Mouse (Mus musculus): ENCODE data around the gene Igfbp1.
"Not testable (repeated sequence)": the region's sequence is repeated elsewhere in the genome, so short reads cannot be mapped to it uniquely, and the experiment has no call there.

Gene Igfbp1

GRCm38 (mm10) chr11:7194432-7195311, 2.9 kb upstream of the Igfbp1 start:
- no peak for DNase-seq (ENCODE audit: low read depth, low spot score)

DNA sequence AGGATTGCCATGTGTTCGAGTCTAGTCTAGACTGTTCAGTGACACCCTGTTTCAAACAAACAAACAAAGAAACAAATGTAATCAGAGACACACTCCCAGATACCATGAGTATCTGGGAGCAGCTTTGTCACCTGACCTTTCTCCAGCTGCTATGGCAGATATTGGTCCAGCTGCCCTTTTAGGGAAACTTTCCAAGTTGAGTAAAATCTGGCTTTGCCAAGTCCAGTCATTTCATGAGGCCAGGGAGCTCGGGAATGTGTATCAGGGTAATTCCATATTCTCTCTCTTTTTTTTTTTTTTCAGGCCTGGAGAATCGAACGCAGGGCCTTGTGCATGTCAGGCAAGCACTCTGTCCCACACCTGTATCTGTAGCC, 2.3 kb upstream of the Igfbp1 start:
- DNase-seq (ENCODE audit: low read depth, low spot score) = no peak

DNA sequence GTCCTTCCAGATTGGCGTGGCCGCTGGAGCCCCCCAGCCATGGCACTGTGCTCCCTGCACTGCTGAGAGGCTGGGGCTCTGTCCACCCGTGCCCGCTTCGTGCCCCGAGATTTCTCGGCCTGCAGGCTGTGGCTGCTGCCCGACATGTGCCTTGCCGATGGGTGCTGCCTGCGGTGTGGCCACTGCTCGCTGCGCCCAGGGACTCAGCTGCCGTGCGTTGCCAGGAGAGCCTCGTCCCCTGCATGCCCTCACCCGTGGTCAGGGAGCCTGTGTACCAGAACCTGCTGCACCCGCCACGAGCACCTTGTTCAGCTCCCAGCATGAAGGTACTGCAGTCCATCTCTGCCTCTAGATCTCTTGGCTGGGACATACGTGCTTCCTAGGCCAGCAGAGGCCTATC, 424 bp downstream of the Igfbp1 start:
- no peak for DNase-seq (ENCODE audit: low read depth, low spot score)

DNA sequence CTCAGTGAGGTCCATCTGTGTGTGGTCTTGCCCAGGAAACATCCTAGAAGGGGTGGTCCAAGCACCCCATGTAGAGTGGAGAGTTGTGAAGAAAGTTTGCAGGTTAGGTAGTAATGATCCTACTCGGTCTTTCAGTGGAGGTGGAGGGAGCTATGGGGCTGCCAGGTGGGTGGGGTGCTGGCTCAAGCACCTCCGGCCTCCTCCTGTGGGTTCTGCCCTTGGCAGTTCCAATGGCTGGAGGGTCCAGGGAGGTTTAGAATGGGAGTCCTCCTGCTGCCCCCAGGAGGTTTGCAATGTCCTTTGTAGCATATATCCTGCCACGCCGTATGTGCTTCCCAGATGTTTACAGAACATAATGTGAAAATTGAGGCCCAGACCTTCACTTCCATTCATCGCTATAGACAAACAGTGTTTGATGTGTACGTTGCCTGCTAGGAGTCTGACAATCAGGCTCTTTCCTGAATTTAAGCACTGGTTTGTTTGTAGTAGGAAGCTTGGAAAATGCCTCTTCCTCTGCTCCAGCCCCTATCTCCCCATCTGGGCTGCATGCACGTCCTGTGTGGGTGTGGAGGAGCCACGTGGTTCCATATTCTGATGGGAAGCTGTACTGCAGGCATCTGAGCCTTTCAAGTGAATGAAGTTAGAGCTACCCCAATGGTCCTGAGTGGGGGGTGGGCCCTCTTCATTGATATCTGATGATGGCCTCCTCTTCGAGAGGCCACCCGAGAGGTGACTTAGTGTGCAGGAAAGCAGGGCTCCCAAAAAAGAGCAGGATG, 1.1 kb downstream of the Igfbp1 start:
- no peak for DNase-seq (ENCODE audit: low read depth, low spot score)

DNA sequence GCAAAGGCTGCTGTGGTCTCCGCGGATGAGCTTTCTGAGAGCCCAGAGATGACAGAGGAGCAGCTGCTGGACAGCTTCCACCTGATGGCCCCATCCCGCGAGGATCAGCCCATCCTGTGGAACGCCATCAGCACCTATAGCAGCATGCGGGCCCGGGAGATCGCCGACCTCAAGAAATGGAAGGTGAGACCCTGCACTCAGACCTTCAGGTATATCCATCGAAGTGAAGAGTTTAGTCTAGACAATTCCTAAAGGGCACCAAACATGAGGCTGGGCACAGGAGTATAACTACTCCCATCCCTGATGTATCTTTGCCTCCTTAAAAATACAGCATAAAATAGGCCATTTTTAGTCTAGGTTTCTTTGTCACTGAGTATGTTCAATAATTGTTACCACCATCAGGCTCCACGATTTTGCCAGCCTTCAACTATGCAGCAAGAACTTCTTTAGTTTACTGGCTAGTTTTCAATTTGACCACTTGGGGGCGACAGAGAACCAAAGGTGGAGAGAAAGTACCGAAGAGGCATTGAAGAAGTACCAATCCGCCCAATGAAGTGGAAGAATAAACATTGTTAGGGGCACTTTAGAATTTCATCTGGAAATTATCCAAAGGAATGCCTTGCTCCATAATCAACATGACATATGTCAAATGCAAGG, 2.3 kb downstream of the Igfbp1 start:
- DNase-seq (ENCODE audit: low read depth, low spot score) = peak; percentile 69

DNA sequence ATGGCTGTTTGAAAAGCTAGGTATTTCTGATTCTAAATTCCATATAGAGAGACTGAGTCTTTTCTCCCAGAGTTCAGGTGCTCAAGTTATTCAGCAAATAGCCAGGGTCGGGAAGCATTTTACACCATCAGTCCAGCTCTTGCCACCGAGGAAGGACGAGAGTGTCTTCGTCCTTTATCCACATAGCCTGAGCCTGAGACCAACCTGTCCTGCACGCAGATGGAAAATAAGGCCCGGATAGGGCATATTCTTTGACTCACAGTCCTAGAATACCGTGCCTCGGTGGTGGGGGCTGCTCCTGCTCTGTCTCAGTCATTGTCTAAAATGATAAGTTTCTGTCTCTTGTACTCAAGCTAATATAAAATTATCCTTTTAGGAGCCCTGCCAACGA, 2.8 kb downstream of the Igfbp1 start:
- DNase-seq (ENCODE audit: low read depth, low spot score) = no peak

DNA sequence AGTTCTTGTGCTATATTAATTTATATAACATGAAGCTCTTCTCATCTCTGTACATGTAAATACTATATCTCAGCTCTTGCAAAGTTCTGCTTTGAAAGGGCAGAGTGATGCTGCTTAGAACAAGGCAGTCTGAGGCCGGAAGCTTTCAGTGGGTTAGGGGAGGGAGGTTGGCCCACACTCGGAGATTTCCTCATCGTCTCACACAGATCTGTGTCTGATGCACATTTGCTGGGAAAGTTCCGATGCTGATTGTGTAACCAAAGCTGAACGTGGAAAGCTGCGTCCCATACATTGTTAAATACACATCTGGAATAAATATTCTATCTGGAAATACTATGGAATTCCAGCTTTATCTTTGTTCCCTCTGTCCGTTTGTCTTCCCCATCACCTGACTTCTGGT, 4.6 kb downstream of the Igfbp1 start:
- DNase-seq (ENCODE audit: low read depth, low spot score) = no peak

GRCm38 (mm10) chr11:7203846-7204245, 6.3 kb downstream of the Igfbp1 start:
- no peak for DNase-seq (ENCODE audit: low read depth, low spot score)

GRCm38 (mm10) chr11:7210343-7210742, 12.8 kb downstream of the Igfbp1 start:
- DNase-seq (ENCODE audit: low read depth, low spot score) = peak; percentile 93

DNA sequence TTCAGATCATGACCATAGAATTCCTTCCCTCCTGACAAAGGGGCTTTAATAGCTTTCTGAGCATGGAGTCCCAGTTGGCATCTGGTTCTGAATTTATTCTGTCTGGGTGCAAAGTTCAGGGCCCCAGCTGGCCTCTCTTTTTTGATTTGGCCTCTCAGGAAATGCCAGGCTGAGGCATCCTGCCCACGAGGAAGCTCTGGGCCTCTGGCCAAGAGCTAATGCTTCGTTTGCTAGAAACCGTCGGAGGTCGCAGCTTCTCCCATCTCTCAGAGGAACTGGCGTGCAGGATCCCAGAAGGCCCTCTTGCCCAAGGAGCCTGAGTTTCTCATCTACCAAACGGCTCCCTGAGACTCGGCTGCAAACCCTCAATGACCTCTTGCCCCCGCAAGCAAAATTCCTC, 13.6 kb downstream of the Igfbp1 start:
- DNase-seq (ENCODE audit: low read depth, low spot score) = peak; percentile 49

- DNase-seq (ENCODE audit: low read depth, low spot score) = peak; percentile 53
These were observed 14.7 kb downstream of the Igfbp1 start for GRCm38 (mm10) chr11:7212126-7212798.

- DNase-seq (ENCODE audit: low read depth, low spot score) = no peak
These were observed 15.5 kb downstream of the Igfbp1 start for GRCm38 (mm10) chr11:7213161-7213500.

DNA sequence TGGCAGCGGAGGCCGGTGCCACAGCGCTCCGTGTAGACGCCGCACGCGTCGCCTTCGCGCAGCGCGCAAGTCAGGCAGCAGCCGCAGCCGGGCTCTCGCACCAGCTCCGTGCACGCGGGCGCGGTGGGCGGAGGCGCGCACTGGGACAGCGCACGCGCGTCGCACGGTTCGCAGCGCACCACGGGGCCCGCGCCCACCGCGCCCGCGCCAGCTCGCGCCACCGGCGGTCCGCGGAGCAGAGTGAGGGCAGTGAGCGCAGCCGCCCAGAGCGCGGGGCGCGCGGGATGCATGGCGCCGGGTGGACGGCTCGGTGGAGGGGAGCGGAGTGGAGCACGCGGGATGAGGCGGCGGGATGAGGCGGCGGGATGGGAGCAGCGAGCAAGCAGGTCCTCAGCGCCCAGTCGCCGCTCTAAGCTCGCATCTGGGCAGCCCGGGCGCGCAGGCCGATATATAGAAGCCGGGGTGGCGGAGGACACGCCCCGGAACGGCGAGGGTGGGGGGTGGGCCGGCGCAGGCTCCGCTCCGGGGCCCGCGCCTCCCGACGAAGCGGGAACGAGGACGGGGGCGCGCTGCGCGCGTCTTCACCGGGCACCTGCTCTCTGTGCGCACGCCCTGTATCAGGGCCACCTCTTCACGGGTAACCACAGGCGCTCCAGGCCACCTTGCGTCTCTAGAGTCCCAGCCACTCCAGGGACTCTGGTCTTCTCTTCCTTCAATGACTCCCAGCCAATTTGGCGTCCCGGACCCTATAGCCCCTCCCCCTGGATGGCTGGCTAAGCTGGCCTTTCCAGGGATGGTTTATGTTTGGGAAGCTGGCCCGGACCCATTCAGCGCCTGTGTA, 16.1 kb downstream of the Igfbp1 start, which contains the start of gene Igfbp3:
TSS of gene Igfbp3 (minus strand) at position 423 of the 841 bp plus-strand sequence.
- DNase-seq (ENCODE audit: low read depth, low spot score) = peak; percentile 46

DNA sequence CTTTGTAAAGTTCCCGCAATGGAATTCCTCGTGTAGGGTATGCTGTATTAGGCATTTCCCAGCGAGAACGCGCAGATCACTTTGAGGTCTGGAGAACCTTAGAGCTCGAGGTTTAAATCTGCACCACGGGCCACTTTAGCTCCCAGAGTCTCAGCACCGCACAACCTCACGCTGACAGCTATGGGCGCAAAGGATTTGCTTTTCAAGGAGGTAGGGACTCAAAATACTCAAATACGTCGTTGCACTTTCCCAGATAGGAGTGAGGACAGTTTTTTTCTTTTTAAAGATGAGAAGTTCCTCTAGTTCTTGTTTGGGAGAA, 16.7 kb downstream of the Igfbp1 start:
- no peak for DNase-seq (ENCODE audit: low read depth, low spot score)

DNA sequence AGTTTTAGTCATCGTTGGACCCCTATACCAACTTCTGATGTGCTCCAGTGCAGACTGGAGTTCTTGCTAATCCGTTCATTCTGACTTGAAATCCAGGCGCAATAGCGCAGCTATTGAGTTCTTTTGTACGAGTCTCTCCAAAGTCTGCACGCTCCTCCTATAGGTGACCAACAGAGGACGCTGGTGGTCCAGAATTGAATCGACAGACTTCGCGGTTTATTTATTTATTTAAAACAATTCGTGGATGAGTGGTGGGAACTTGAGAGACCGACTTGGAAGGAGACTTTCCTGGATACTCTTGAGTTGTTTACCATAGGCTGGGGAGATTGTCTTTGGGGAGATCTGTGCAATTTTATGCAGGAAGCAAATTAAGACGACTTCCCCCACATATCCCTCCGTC, 17.2 kb downstream of the Igfbp1 start:
- peak; percentile 76 for DNase-seq (ENCODE audit: low read depth, low spot score)

GRCm38 (mm10) chr11:7215703-7216102, 18.1 kb downstream of the Igfbp1 start:
- peak; percentile 54 for DNase-seq (ENCODE audit: low read depth, low spot score)

- not testable (repeated sequence) for DNase-seq (ENCODE audit: low read depth, low spot score)
These were observed 24.2 kb downstream of the Igfbp1 start for GRCm38 (mm10) chr11:7221826-7222225.

DNA sequence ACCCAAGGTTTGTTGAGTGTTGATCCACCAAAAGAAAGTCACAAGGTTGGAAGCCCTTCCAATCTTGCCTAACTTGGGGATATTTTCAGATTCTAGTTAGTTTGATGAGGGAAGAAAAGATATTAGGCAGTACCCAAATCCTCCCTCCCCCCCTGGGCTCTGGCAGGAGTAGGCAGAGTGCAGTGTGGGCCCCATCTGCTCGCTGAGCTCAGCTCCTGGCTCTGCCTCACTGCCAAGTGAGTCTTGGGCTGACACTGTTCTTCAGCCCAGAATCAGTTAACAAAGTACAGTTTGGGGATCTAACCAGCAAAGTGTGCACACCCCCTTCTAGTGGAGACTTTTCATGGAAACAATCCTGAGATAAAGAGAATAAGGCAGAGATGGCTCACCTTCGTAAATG, 28.6 kb downstream of the Igfbp1 start:
- no peak for DNase-seq (ENCODE audit: low read depth, low spot score)

DNA sequence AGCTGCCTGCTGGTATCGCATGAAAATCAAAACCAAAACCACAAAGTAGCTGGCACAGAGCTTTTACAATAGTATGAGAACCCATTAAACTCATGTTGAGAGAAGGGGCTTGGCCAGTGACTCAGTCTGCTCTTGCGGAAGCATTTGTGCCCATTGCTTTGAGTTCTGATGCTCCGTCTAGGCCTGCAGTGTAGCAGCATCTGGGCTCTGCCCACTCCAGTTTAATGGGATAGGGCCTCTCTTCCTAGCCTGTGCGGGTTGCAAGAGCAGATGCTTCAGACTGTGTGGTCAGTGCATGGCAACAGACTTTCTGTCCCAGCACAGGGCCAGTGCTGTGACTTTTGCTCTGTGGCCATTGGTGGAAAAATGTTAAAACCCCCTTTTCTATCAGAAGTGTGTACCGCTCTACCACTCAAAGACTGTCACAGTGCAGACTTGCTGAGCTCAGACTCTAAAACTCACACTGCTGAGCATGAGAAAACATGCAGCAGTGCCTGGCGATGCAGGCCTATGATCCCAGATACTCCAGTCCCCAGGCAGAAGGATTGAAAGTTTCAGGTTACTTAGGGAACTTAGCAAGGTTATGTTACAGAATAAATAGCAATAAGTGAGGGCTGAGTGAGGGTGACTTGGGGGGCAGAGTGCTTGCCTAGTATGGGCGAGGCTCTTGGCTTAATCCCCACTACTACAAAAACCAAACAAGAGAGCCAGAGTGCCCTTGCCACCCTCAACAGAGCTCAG, 29.4 kb downstream of the Igfbp1 start:
- DNase-seq (ENCODE audit: low read depth, low spot score) = no peak

- no peak for DNase-seq (ENCODE audit: low read depth, low spot score)
These were observed 30.5 kb downstream of the Igfbp1 start for GRCm38 (mm10) chr11:7228107-7228506.
